Mouse (Mus musculus) forebrain, embryonic 11.5 days (tissue): ENCODE measurements around the gene Eif3i. TPM values are rescaled to one million over a fixed set of nuclear protein-coding genes. Genes with fewer than 3 reads are reported as not detected.

Experiments used
- ATAC-seq: fragments of 200-750 bp; cut with Nextera tagmentation; replicated peaks from 2 replicates; pipeline ENCODE4 v1.8.0; 2017; ENCODE audit warnings: moderate TSS enrichment; ENCODE audit not compliant: low FRiP score
- DNase-seq: peaks from one replicate; pipeline ENCODE4 v3.0.0-alpha.2; 2017; ENCODE audit warnings: low spot score
- H3K27ac ChIP-seq: fragments of 300-500 bp; sonication (generic); 2 replicates; pipeline ENCODE4 v1.5.1; 2014; ENCODE audit warnings: low read depth, low read length
- H3K27me3 ChIP-seq: fragments of 300-500 bp; sonication (generic); 2 replicates; pipeline ENCODE4 v1.6.1; 2014; ENCODE audit warnings: mild to moderate bottlenecking, low read length, mixed read lengths; ENCODE audit not compliant: control insufficient read depth, insufficient read depth
- H3K36me3 ChIP-seq: fragments of 300-500 bp; sonication (generic); 2 replicates; pipeline ENCODE4 v1.6.1; 2014; ENCODE audit warnings: mild to moderate bottlenecking, low read length, moderate library complexity, mixed read lengths; ENCODE audit not compliant: control insufficient read depth, insufficient read depth
- H3K4me1 ChIP-seq: fragments of 300-500 bp; sonication (generic); replicated peaks from 2 replicates; pipeline ENCODE4 v1.6.1; 2014; ENCODE audit warnings: low read length, mixed read lengths; ENCODE audit not compliant: control insufficient read depth, insufficient read depth
- H3K4me2 ChIP-seq: fragments of 300-500 bp; sonication (generic); 2 replicates; pipeline ENCODE4 v1.6.1; 2014; ENCODE audit warnings: low read depth, mild to moderate bottlenecking, low read length, moderate library complexity, mixed read lengths; ENCODE audit not compliant: severe bottlenecking
- H3K4me3 ChIP-seq: fragments of 300-500 bp; sonication (generic); 2 replicates; pipeline ENCODE4 v1.5.1; 2014; ENCODE audit warnings: low read depth, low read length
- H3K9ac ChIP-seq: fragments of 300-500 bp; sonication (generic); 2 replicates; pipeline ENCODE4 v1.6.1; 2014; ENCODE audit warnings: low read length
- H3K9me3 ChIP-seq: fragments of 300-500 bp; sonication (generic); 2 replicates; pipeline ENCODE4 v1.6.1; 2016; ENCODE audit warnings: low read length, mixed read lengths; ENCODE audit not compliant: control insufficient read depth
- WGBS: fragments of 180-500 bp; shearing (Covaris S2); extraction: QIAGEN DNeasy Blood & Tissue Kit; methylation state at CpG from one replicate; pipeline ENCODE4 v1.1.7; 2014; 5-methylcytosine and 5-hydroxymethylcytosine counted together
- polyA plus RNA-seq: library from polyadenylated mRNA; unstranded; fragments of >200 nt; fragmentation: Nextera tagmentation; extraction: Ambion mirVana; gene quantifications from 2 replicates; pipeline ENCODE4 v1.2.1, GENCODE M21; 2014

Gene Eif3i
- polyA plus RNA-seq, 1 experiment from 2014 or later: 251 TPM

DNA sequence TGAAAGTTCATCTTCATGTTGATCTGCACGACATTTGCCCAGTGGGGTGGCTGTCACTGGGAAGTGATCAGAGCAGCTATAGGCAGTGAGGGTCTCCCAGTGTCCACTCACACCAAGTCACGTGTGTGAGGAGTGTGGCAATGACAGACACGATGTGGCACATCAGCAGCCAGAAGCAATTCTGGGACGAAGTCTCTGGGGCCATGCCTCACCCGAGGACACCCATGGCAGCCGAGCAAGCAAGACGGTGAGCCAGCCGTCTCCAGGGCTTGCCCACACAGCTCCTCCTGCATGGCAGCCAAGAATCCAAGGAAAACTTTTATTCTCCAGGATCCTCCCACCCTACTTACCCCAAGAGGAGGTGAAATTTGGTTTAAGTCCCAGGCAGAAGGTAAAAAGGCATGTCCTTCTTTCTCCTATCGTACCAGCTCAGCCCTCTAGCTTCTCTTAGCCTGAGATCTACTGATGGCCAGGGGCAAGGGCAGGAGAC is 15.4 kb upstream of the Eif3i start:
- H3K4me2 ChIP-seq: no peak overlapping the region
- H3K27ac ChIP-seq: no peak overlapping the region
- no peaks in the 10 kb centered on the region for H3K27me3 ChIP-seq
- H3K4me3 ChIP-seq: no peak overlapping the region
- no peak for ATAC-seq
- WGBS: 91% methylated on average over 9 of the region's 9 CpGs
- H3K36me3 ChIP-seq: peaks cover 3% of the 10 kb centered on the region; the same call in 1 of the 2 replicates
- H3K4me1 ChIP-seq: peaks cover 7% of the 10 kb centered on the region
- no peak overlapping the region for H3K9ac ChIP-seq
- DNase-seq: no peak
- H3K9me3 ChIP-seq: no peaks in the 10 kb centered on the region

DNA sequence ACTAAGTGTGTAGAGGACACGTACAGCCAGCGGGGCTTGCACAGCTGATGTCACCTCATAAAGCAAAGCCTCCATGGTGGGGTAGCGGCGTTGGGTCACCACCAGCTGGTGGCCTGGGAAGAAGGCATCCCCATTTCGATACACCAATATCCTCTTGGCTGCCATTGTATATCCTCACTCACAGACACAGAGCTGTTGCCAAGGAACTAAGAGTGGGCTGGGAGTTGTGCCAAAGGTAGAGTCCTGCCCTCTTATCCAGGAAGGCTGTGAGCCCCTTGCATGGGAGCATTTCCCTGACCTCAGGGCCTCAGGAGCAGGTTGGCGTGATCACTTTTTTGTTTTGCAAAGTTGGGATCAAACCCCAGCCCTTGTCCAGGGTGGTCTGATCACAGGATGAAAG is 13.6 kb upstream of the Eif3i start, which contains the start of gene Dcdc2b:
Gene Dcdc2b, minus strand, starts transcription at position 165 of the 400 bp plus-strand sequence.
- Histone ChIP-seq H3K9ac (no peak within 1 kb of the TSS), H3K4me3 (no peak within 1 kb of the TSS), H3K27me3 (no peaks in the 10 kb centered on the region), H3K4me2 (no peak within 1 kb of the TSS), H3K27ac (no peak within 1 kb of the TSS), H3K36me3 (peaks cover 3% of the 10 kb centered on the region; the same call in 1 of the 2 replicates), H3K4me1 (peaks cover 7% of the 10 kb centered on the region), H3K9me3 (no peaks in the 10 kb centered on the region)
- no peak for ATAC-seq
- DNase-seq: no peak
- 84% methylated on average over 6 of the region's 6 CpGs for WGBS

DNA sequence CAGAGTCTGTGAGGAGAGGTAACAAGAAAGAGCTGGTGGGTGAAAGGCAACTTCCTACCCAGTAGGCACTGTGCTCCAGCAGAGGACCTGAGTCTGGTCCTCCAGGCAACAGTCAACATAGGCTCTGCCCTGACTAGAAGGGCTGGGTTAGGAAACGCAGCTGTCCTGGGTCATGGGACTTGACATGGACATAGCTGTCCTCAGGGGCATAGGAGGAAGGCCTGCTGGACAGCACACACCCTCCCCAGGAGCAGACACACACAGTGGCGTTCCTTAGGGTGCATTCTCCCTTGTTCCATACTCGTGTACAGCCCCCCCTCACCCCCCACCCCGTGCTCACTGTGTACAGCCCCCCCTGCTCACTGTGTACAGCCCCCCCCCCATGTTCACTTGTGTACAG is 10.0 kb upstream of the Eif3i start:
- ATAC-seq (no peak), DNase-seq (no peak)
- Histone ChIP-seq H3K36me3 (peaks cover 4% of the 10 kb centered on the region; the same call in 1 of the 2 replicates), H3K27ac (no peak overlapping the region), H3K9me3 (no peaks in the 10 kb centered on the region), H3K9ac (no peak overlapping the region), H3K4me3 (no peak overlapping the region), H3K27me3 (no peaks in the 10 kb centered on the region), H3K4me1 (no peaks in the 10 kb centered on the region), H3K4me2 (no peak overlapping the region)
- 55% methylated on average over 4 of the region's 4 CpGs for WGBS

GRCm38 (mm10) chr4:129610026-129610425 is 9.6 kb upstream of the Eif3i start:
- Histone ChIP-seq H3K4me1 (no peaks in the 10 kb centered on the region), H3K4me3 (no peak overlapping the region), H3K36me3 (peaks cover 4% of the 10 kb centered on the region; the same call in 1 of the 2 replicates), H3K4me2 (no peak overlapping the region), H3K9me3 (no peaks in the 10 kb centered on the region), H3K27ac (no peak overlapping the region), H3K27me3 (no peaks in the 10 kb centered on the region), H3K9ac (no peak overlapping the region)
- ATAC-seq (no peak), DNase-seq (no peak)
- 91% methylated on average over 4 of the region's 4 CpGs for WGBS

DNA sequence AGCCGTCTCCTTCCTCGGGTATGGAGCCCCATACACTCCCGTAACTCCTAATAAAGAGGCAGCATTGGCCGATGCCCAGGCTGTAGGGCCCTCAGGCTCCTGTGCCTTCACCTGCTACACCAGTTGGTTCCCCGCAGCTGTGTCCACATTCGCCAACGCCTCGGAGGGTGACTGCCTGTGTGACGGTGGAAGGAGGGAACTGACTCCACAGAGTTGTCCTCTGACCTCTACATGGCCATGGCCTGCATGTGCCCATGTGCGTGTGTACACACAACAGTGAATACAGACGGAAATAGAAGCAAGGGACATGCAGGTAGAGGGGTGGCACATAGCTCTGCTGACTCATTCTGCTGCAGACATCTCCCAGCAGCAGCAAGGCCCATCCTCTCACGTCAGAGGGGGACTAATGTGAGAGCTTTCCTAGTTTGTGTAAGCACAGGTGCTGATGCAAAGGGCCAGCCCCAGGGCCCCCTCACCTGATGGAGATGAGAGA is 8.7 kb upstream of the Eif3i start:
- no peak for ATAC-seq
- no peak overlapping the region for H3K27ac ChIP-seq
- H3K4me1 ChIP-seq: no peaks in the 10 kb centered on the region
- peaks cover 4% of the 10 kb centered on the region; the same call in 1 of the 2 replicates for H3K36me3 ChIP-seq
- H3K4me2 ChIP-seq: no peak overlapping the region
- no peak overlapping the region for H3K9ac ChIP-seq
- no peaks in the 10 kb centered on the region for H3K9me3 ChIP-seq
- no peak overlapping the region for H3K4me3 ChIP-seq
- WGBS: 86% methylated on average over 12 of the region's 12 CpGs
- H3K27me3 ChIP-seq: no peaks in the 10 kb centered on the region
- DNase-seq: no peak

- H3K4me1 ChIP-seq: no peaks in the 10 kb centered on the region
- H3K4me2 ChIP-seq: no peak overlapping the region
- H3K36me3 ChIP-seq: peaks cover 4% of the 10 kb centered on the region; the same call in 1 of the 2 replicates
- peak; percentile 88 for DNase-seq
- 41% methylated on average over 7 of the region's 7 CpGs for WGBS
- H3K27me3 ChIP-seq: no peaks in the 10 kb centered on the region
- no peak overlapping the region for H3K27ac ChIP-seq
- H3K9ac ChIP-seq: no peak overlapping the region
- H3K4me3 ChIP-seq: no peak overlapping the region
- H3K9me3 ChIP-seq: no peaks in the 10 kb centered on the region
- ATAC-seq: peak; percentile 75
Measured at GRCm38 (mm10) chr4:129608426-129609025, 8.1 kb upstream of the Eif3i start.

DNA sequence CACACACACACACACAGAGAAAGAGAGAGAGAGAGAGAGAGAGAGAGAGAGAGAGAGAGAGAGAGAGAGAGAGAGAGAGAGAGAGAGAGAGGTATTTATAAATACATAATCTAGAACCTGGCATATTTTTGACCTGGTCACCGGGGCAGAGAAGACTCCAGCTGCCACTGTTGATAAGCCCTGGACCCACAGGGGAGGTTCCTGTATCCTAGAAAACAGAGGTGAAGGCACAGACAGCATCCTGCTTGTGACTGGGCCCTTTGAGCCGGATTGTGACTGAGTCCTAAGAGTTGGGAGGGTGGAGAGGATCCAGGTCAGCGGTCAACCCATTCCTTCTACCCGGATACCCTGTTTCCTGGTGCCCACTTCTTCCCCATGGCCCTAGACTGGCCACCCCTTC is 11.6 kb downstream of the Eif3i start:
- ATAC-seq: no peak
- H3K9ac ChIP-seq: no peak overlapping the region
- H3K36me3 ChIP-seq: peaks cover 11% of the 10 kb centered on the region; the same call in 1 of the 2 replicates
- H3K27ac ChIP-seq: no peak overlapping the region
- H3K4me2 ChIP-seq: no peak overlapping the region
- WGBS: 82% methylated on average over 4 of the region's 4 CpGs
- H3K27me3 ChIP-seq: no peaks in the 10 kb centered on the region
- no peak overlapping the region for H3K4me3 ChIP-seq
- DNase-seq: no peak
- no peaks in the 10 kb centered on the region; the same call in 1 of the 2 replicates for H3K4me1 ChIP-seq
- no peaks in the 10 kb centered on the region for H3K9me3 ChIP-seq

DNA sequence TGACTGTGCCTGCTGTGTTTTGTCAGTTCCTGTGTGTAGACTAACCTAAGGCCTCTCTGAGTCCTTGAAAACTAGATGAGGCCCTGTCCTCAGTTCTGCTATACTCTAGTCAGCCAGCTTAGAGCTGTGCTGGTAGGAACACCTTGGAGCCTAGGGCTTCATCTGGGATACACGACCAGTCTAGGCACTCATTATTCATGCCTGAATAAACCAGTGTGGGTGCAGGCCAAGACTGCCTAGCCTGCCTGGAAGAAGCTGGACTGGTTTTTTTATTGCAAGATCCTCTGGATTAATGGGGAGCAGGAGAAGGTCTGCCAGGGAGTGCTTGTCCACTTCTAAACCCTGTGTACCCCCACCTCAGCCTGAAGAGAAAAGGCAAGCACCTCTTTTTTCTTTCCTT is 13.5 kb downstream of the Eif3i start:
- Histone ChIP-seq H3K36me3 (no peaks in the 10 kb centered on the region; the same call in 1 of the 2 replicates), H3K4me1 (no peaks in the 10 kb centered on the region; the same call in 1 of the 2 replicates)
- ATAC-seq: no peak

GRCm38 (mm10) chr4:129585773-129586172 is 14.7 kb downstream of the Eif3i start:
- ATAC-seq: no peak

More for the DNA sequence above, 13.5 kb downstream of the Eif3i start:
- Histone ChIP-seq H3K9me3 (no peaks in the 10 kb centered on the region), H3K4me3 (no peak overlapping the region), H3K4me2 (no peak overlapping the region), H3K9ac (no peak overlapping the region), H3K27me3 (no peaks in the 10 kb centered on the region), H3K27ac (no peak overlapping the region)
- DNase-seq: no peak
- 38% methylated on average over 1 of the region's 1 CpGs for whole genome bisulfite sequencing

More at GRCm38 (mm10) chr4:129585773-129586172, 14.7 kb downstream of the Eif3i start:
- H3K9ac ChIP-seq: no peak overlapping the region
- H3K4me3 ChIP-seq: 0 out of 2 replicates have a peak overlapping the region, but pooled peaks have one; percentile 41
- H3K27ac ChIP-seq: no peak overlapping the region
- no peak overlapping the region for H3K4me2 ChIP-seq
- no peaks in the 10 kb centered on the region for H3K27me3 ChIP-seq
- DNase-seq: no peak
- WGBS: 79% methylated on average over 9 of the region's 9 CpGs
- no peaks in the 10 kb centered on the region for H3K9me3 ChIP-seq
- no peaks in the 10 kb centered on the region; the same call in 1 of the 2 replicates for H3K4me1 ChIP-seq
- H3K36me3 ChIP-seq: no peaks in the 10 kb centered on the region
